Mouse (Mus musculus) cerebral cortex, adult 2 months (tissue): ENCODE measurements around the gene Zfp62.

Source experiments
- WGBS: fragments of 180-500 bp; shearing (Covaris S2); methylation state at CpG from one replicate; pipeline ENCODE4 v1.1.7; 2018; 5-methylcytosine and 5-hydroxymethylcytosine counted together

Zfp62 gene

DNA sequence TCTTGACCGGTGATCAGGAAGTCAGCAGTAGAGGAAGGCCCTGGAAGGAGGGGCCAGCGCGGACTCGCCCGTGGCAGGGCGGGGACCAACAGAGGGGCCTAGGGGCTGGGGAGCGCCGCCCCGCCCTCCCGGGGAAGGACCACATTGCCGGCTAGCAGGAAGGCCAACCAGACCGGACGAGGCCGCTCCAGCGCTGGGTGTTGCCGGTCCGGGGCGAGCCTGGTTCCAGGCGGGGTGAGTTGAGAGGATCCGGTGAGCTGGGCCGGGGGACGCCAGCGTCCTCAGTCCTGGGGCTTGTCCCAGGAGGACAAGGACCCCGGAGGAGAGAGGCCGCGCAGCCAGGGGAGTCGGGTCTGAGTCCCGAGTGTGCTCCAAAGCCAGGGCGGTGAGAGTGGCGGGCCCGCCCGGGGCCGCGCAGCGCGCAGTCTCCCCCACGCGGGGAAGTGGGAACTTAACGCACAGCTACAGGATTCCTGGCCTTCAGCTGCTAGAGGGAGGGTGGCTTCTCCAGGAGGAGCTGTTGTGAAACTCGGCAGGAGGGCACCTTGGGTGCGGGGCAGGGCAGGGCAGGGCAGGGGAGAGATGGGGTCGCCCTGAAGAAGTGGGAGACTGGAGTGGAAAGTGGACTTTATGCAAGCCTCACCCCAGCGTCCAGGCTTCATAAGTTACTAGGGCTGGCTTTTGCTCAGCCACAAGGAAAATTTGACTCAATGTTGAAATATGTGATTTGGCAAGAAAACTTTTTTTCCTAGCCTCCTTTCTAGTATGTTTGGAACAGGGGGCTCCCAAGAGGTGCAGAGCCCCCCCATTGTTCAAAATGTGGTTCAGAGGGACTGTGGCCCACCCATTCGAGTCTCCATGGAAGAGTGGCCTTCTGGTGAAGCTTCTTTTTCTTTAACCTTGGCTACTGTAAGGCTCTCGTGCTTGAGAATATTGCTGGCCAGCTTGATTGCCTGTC, 47.6 kb downstream of the Zfp62 start:
- 3% methylated on average over 45 of the region's 45 CpGs for WGBS

DNA sequence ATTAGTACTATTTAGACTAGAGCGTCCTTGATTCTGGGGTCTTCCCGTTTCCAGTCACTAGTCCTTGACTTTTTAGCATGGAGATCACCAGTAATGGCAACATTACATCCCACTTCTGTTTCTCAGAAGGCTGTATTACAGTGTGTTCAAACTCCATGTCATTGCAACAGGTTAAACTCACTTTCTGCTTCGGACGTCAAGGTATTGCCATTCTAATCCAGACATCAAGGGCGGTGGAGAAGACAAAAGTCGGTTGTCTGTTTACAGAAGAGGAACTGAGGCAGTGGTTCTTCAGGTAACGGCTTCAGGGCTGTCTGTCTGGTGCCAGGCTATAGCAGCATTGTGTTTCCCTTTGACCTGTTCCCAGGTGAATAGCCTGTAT, 48.3 kb downstream of the Zfp62 start:
- 69% methylated on average over 7 of the region's 7 CpGs for WGBS

DNA sequence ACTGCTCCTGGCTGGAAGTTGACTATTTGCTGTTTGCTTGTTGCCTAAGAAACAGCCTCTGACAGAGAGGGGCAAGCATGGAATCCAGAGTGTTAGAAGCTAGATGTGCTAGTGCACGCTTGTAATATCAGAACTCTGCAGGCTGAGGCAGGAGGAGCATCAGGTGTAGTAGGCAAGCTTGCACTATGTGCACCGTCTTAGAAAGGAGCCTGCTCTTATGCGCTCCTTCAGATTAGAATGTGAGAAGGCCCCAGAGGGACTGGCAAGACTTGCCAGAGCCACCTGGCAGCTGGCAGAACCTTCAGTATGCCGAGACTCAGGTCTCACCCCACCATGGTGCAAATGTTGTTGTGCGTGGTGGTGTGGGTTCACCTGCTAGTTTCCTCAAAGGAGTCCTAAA, 49.0 kb downstream of the Zfp62 start:
- WGBS, result 81% methylated on average over 5 of the region's 5 CpGs

- 73% methylated on average over 6 of the region's 6 CpGs for WGBS
Measured at GRCm38 (mm10) chr11:49253035-49253434, 49.9 kb downstream of the Zfp62 start.

GRCm38 (mm10) chr11:49259296-49259695, 56.2 kb downstream of the Zfp62 start:
- WGBS, result 97% methylated on average over 2 of the region's 2 CpGs

DNA sequence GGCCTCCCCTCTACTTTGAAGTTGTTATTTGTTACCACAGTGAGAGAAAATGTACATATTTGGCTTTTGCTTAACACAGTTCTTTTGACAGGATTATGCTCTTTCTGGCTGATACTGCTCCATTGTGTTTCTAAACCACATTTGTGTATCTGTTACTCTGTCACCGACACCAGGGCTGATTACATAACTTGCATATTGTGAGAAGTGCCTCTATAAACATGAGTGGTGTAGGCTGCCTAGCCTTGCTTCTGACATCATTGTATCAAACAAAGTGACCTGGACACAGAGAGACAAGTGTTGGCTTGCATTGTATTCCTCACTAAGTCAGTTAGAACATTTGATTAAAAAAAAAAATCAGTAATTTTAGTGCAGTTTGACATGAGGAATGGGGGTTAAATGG, 56.7 kb downstream of the Zfp62 start:
- WGBS, result 25% methylated on average over 1 of the region's 1 CpGs

DNA sequence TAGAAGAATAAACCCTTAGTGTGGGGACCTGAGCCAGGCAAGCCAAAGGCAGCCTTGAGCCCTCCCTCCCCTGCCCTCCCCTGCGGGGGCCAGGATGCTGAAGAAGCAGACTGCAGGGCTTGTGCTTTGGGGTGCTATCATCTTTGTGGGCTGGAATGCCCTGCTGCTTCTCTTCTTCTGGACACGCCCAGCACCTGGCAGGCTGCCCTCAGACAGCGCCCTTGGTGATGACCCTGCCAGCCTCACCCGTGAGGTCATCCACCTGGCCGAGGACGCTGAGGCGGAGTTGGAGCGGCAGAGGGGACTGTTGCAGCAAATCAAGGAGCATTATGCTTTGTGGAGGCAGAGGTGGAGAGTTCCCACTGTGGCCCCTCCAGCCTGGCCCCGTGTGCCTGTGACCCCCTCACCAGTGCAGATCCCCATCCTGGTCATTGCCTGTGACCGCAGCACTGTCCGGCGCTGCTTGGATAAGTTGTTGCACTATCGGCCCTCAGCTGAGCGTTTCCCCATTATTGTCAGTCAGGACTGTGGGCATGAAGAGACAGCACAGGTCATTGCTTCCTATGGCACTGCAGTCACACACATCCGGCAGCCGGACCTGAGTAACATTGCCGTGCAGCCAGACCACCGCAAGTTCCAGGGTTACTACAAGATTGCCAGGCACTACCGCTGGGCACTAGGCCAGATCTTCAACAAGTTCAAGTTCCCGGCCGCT, 57.7 kb downstream of the Zfp62 start:
- 88% methylated on average over 21 of the region's 21 CpGs for whole genome bisulfite sequencing

GRCm38 (mm10) chr11:49261313-49261855, 58.3 kb downstream of the Zfp62 start:
- WGBS, result 92% methylated on average over 14 of the region's 14 CpGs

- 75% methylated on average over 5 of the region's 5 CpGs for WGBS
Measured at GRCm38 (mm10) chr11:49262286-49262685, 59.2 kb downstream of the Zfp62 start.

- WGBS, result 77% methylated on average over 6 of the region's 6 CpGs
Measured at GRCm38 (mm10) chr11:49263149-49263548, 60.1 kb downstream of the Zfp62 start.

DNA sequence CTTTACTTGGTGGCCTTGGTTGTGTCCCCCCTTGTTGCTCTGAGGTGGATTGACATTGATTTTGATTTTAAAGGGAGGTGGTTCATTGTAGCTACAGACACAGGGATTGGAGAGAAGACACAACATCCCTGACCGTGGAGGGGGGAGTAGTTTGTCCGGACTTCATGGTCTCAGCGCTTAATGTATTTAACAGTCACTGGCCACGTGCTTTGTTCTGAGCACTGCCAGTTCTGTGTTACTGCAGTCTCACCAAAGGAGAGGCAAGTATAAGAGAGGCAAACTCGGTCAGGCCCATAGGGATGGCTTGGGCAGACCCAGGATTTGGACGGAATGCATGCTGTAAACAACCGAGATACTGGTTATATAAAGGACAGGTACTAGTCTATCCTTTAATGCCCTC, 61.0 kb downstream of the Zfp62 start:
- WGBS, result 90% methylated on average over 7 of the region's 7 CpGs

DNA sequence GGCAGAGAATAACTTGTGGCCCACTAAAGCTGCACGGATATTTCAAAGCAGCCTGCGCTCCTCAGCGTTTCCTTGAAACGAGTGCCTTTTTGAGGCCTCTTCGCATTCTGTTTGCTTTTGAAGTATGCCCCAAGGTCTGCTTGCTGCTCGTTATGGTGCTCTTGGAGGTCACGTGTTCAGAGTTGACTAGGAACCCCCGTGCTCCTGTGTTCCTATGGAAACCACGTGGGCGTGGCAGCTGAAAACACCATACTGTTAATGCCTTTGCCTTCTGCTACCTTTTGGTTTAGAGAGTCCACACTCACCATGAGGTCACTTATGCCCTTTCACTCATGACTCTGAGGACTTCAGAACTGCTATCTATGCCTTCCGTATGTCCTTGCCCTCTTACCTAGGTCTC, 61.5 kb downstream of the Zfp62 start:
- WGBS, result 67% methylated on average over 11 of the region's 11 CpGs

GRCm38 (mm10) chr11:49265101-49265500, 62.0 kb downstream of the Zfp62 start:
- 74% methylated on average over 8 of the region's 8 CpGs for WGBS

- WGBS, result 89% methylated on average over 6 of the region's 6 CpGs
Measured at GRCm38 (mm10) chr11:49266671-49267070, 63.6 kb downstream of the Zfp62 start.

DNA sequence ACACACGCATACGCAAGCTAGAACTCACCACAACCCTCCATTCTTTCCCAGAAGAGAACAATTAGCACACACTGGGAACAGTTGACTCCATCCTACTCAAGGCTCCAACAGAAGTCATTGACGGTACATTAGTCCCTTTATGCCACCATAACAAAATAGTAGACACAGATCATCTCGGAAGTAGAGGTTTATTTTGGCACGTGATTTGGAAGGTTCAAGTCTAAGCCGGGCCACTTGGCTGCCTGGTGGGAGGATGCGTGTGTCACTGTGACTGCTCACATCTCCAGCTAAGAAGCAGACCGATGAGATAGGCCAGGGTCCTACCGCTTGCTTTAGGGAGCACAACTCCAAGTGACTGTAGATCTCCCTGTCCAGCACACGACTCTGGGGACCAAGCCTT, 64.2 kb downstream of the Zfp62 start:
- WGBS, result 66% methylated on average over 10 of the region's 10 CpGs

DNA sequence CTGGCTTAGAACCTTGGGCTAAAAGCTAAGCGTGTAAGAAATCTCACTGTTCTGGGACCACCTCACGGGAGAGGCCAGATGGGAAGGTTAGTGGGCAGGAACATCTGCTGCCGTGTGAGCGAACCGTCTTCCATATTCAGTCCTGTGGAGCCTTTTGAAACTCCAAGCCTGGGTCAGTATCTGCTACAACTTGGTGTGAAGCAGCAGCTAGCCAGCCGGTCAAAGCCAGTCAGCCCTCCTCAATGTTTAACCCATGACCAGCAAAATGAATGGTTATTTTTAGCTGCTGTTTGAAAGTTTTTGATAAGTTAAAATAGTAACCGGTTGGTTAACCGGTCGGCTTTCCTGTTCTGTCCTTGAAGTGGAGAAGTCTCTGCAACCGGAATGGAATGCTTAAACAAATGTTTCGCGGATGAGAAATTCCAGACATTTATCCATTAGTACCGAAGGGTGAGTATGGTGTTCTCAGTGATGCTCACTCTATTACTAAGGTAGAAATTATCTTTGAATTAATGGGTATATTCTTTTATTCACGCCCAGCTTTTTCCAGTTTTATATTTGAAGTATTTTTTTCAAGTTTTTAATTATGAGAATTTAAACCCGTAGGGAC, 65.0 kb downstream of the Zfp62 start:
- WGBS, result 80% methylated on average over 15 of the region's 15 CpGs
